Mouse (Mus musculus) hematopoietic multipotent progenitor cell, adult 10-12 weeks (in vitro differentiated cells): ENCODE data around the gene Tbc1d1. TPM values are rescaled to one million over a fixed set of nuclear protein-coding genes. Genes with fewer than 3 reads are reported as not detected.

Experiments used
- polyA plus RNA-seq: library from polyadenylated mRNA; stranded (reverse); fragments of >175 nt; gene quantifications from 2 replicates; pipeline ENCODE4 v1.2.3, GENCODE M21; 2012; ENCODE audit warnings: low replicate concordance

Tbc1d1 gene
- 17.4 and 41.9 TPM in 2 replicates for polyA plus RNA-seq

GRCm38 (mm10) chr5:64155861-64156550, at the start of gene Tbc1d1:
Tbc1d1 (plus strand) TSS chr5:64156305.

Other genes with a start within 250 kb of the Tbc1d1 start
- 14.5 and 17.1 TPM in 2 replicates for gene Rell1, start 187.4 kb upstream of the Tbc1d1 start, polyA plus RNA-seq
- gene Pgm2, start 63.4 kb upstream of the Tbc1d1 start, polyA plus RNA-seq = 10.9 and 13.5 TPM in 2 replicates